Mouse (Mus musculus) midbrain, embryonic 15.5 days (tissue): ENCODE measurements around the gene Gm19426. TPM values are rescaled to one million over a fixed set of nuclear protein-coding genes. Genes with fewer than 3 reads are reported as not detected.
A peak's percentile ranks its signal among the peaks of the same experiment; 100 is the strongest.

Experiments
- ATAC-seq: fragments of 200-750 bp; cut with Nextera tagmentation; replicated peaks from 2 replicates; pipeline ENCODE4 v1.8.0; 2017; ENCODE audit warnings: moderate TSS enrichment
- H3K27ac ChIP-seq: fragments of 300-500 bp; sonication (generic); 2 replicates; pipeline ENCODE4 v1.5.1; 2015; ENCODE audit warnings: mild to moderate bottlenecking, inconsistent platforms
- H3K27me3 ChIP-seq: fragments of 300-500 bp; sonication (generic); replicated peaks from 2 replicates; pipeline ENCODE4 v1.6.1; 2015; ENCODE audit warnings: inconsistent platforms
- H3K36me3 ChIP-seq: fragments of 300-500 bp; sonication (generic); replicated peaks from 2 replicates; pipeline ENCODE4 v1.6.1; 2015; ENCODE audit warnings: inconsistent platforms
- H3K4me1 ChIP-seq: fragments of 300-500 bp; sonication (generic); 2 replicates; pipeline ENCODE4 v1.6.1; 2015; ENCODE audit warnings: inconsistent platforms
- H3K4me2 ChIP-seq: fragments of 300-500 bp; sonication (generic); 2 replicates; pipeline ENCODE4 v1.6.1; 2015; ENCODE audit warnings: inconsistent platforms, mild to moderate bottlenecking, moderate library complexity
- H3K4me3 ChIP-seq: fragments of 300-500 bp; sonication (generic); 2 replicates; pipeline ENCODE4 v1.5.1; 2015; ENCODE audit warnings: mild to moderate bottlenecking, inconsistent platforms
- H3K9ac ChIP-seq: fragments of 300-500 bp; sonication (generic); 2 replicates; pipeline ENCODE4 v1.6.1; 2015; ENCODE audit warnings: mild to moderate bottlenecking, inconsistent platforms
- H3K9me3 ChIP-seq: fragments of 300-500 bp; sonication (generic); 2 replicates; pipeline ENCODE4 v1.6.1; 2016; ENCODE audit warnings: inconsistent platforms
- WGBS: fragments of 180-500 bp; shearing (Covaris S2); methylation state at CpG from one replicate; pipeline ENCODE4 v1.1.7; 2015; ENCODE audit warnings: mixed read lengths; 5-methylcytosine and 5-hydroxymethylcytosine counted together
- polyA plus RNA-seq: library from polyadenylated mRNA; unstranded; fragments of >200 nt; fragmentation: Nextera tagmentation; extraction: Ambion mirVana; gene quantifications from 2 replicates; pipeline ENCODE4 v1.2.1, GENCODE M21; 2015

Gm19426 gene
- polyA plus RNA-seq, 1 experiment from 2014 or later, result 4.6 TPM

GRCm38 (mm10) chr2:84772454-84772853 is 29.0 kb upstream of the Gm19426 start:
- H3K9ac ChIP-seq, result no peak overlapping the region
- 85% methylated on average over 4 of the region's 4 CpGs for WGBS
- no peaks in the 10 kb centered on the region for H3K9me3 ChIP-seq
- no peak overlapping the region for H3K27ac ChIP-seq
- peaks cover 8% of the 10 kb centered on the region for H3K4me1 ChIP-seq
- H3K36me3 ChIP-seq, result no peaks in the 10 kb centered on the region
- H3K4me3 ChIP-seq, result no peak overlapping the region
- no peak overlapping the region for H3K4me2 ChIP-seq
- no peaks in the 10 kb centered on the region for H3K27me3 ChIP-seq
- ATAC-seq, result no peak

GRCm38 (mm10) chr2:84770501-84770900 is 27.0 kb upstream of the Gm19426 start:
- Histone ChIP-seq H3K4me2 (no peak overlapping the region), H3K4me3 (no peak overlapping the region), H3K9ac (no peak overlapping the region), H3K4me1 (peaks cover 8% of the 10 kb centered on the region), H3K36me3 (no peaks in the 10 kb centered on the region), H3K27ac (no peak overlapping the region), H3K9me3 (no peaks in the 10 kb centered on the region), H3K27me3 (no peaks in the 10 kb centered on the region)
- ATAC-seq, result no peak
- 83% methylated on average over 6 of the region's 6 CpGs for WGBS

- no peak for ATAC-seq
Measured at GRCm38 (mm10) chr2:84762818-84763217, 19.4 kb upstream of the Gm19426 start.

GRCm38 (mm10) chr2:84762295-84762694 is 18.8 kb upstream of the Gm19426 start:
- 40% methylated on average over 4 of the region's 4 CpGs for WGBS
- ATAC-seq, result no peak
- H3K36me3 ChIP-seq, result no peaks in the 10 kb centered on the region
- no peak overlapping the region for H3K9ac ChIP-seq
- H3K4me3 ChIP-seq, result no peak overlapping the region
- H3K4me2 ChIP-seq, result no peak overlapping the region
- H3K27me3 ChIP-seq, result no peaks in the 10 kb centered on the region
- H3K9me3 ChIP-seq, result no peaks in the 10 kb centered on the region
- no peaks in the 10 kb centered on the region for H3K4me1 ChIP-seq
- no peak overlapping the region for H3K27ac ChIP-seq

More at GRCm38 (mm10) chr2:84762818-84763217, 19.4 kb upstream of the Gm19426 start:
- H3K27me3 ChIP-seq, result no peaks in the 10 kb centered on the region
- no peaks in the 10 kb centered on the region for H3K9me3 ChIP-seq
- H3K9ac ChIP-seq, result no peak overlapping the region
- 65% methylated on average over 1 of the region's 1 CpGs for WGBS
- no peak overlapping the region for H3K4me2 ChIP-seq
- no peaks in the 10 kb centered on the region for H3K36me3 ChIP-seq
- no peak overlapping the region for H3K27ac ChIP-seq
- H3K4me3 ChIP-seq, result no peak overlapping the region
- H3K4me1 ChIP-seq, result no peaks in the 10 kb centered on the region

GRCm38 (mm10) chr2:84761840-84762239 is 18.4 kb upstream of the Gm19426 start:
- no peak overlapping the region for H3K4me3 ChIP-seq
- H3K9me3 ChIP-seq, result no peaks in the 10 kb centered on the region
- H3K27me3 ChIP-seq, result no peaks in the 10 kb centered on the region
- no peak overlapping the region for H3K4me2 ChIP-seq
- no peaks in the 10 kb centered on the region for H3K4me1 ChIP-seq
- 96% methylated on average over 1 of the region's 1 CpGs for WGBS
- ATAC-seq, result no peak
- no peak overlapping the region for H3K9ac ChIP-seq
- no peak overlapping the region for H3K27ac ChIP-seq
- H3K36me3 ChIP-seq, result no peaks in the 10 kb centered on the region

- H3K27me3 ChIP-seq, result no peaks in the 10 kb centered on the region
- no peak for ATAC-seq
- H3K36me3 ChIP-seq, result no peaks in the 10 kb centered on the region
- no peak overlapping the region for H3K9ac ChIP-seq
- no peaks in the 10 kb centered on the region for H3K9me3 ChIP-seq
- no peak overlapping the region for H3K4me2 ChIP-seq
- no peaks in the 10 kb centered on the region for H3K4me1 ChIP-seq
- 86% methylated on average over 3 of the region's 3 CpGs for WGBS
- H3K27ac ChIP-seq, result no peak overlapping the region
- no peak overlapping the region for H3K4me3 ChIP-seq
Measured at GRCm38 (mm10) chr2:84761309-84761708, 17.9 kb upstream of the Gm19426 start.

GRCm38 (mm10) chr2:84760777-84761176 is 17.3 kb upstream of the Gm19426 start:
- Histone ChIP-seq H3K27me3 (no peaks in the 10 kb centered on the region), H3K4me1 (no peaks in the 10 kb centered on the region), H3K27ac (no peak overlapping the region), H3K9ac (no peak overlapping the region), H3K9me3 (no peaks in the 10 kb centered on the region), H3K4me2 (no peak overlapping the region), H3K4me3 (no peak overlapping the region), H3K36me3 (no peaks in the 10 kb centered on the region)
- 73% methylated on average over 8 of the region's 8 CpGs for WGBS
- ATAC-seq, result no peak

- Histone ChIP-seq H3K36me3 (no peaks in the 10 kb centered on the region), H3K4me3 (no peak overlapping the region), H3K27ac (no peak overlapping the region), H3K4me2 (no peak overlapping the region), H3K27me3 (no peaks in the 10 kb centered on the region), H3K4me1 (no peaks in the 10 kb centered on the region), H3K9me3 (no peaks in the 10 kb centered on the region), H3K9ac (no peak overlapping the region)
- peak; percentile 66; the same call in 1 of the 2 replicates for ATAC-seq
- WGBS, result 1% methylated on average over 2 of the region's 2 CpGs
Measured at GRCm38 (mm10) chr2:84758542-84759127, 15.2 kb upstream of the Gm19426 start.

- Histone ChIP-seq H3K9ac (no peak overlapping the region), H3K9me3 (no peaks in the 10 kb centered on the region), H3K4me2 (no peak overlapping the region), H3K27ac (no peak overlapping the region), H3K27me3 (no peaks in the 10 kb centered on the region), H3K4me1 (no peaks in the 10 kb centered on the region), H3K36me3 (no peaks in the 10 kb centered on the region), H3K4me3 (no peak overlapping the region)
- no peak for ATAC-seq
- WGBS, result 57% methylated on average over 7 of the region's 7 CpGs
Measured at GRCm38 (mm10) chr2:84757026-84757682, 13.7 kb upstream of the Gm19426 start.

GRCm38 (mm10) chr2:84756245-84756644 is 12.8 kb upstream of the Gm19426 start:
- Histone ChIP-seq H3K9me3 (no peaks in the 10 kb centered on the region), H3K4me3 (no peak overlapping the region), H3K36me3 (no peaks in the 10 kb centered on the region), H3K27ac (no peak overlapping the region), H3K9ac (no peak overlapping the region), H3K4me1 (no peaks in the 10 kb centered on the region), H3K27me3 (no peaks in the 10 kb centered on the region), H3K4me2 (no peak overlapping the region)
- ATAC-seq, result no peak
- 88% methylated on average over 5 of the region's 5 CpGs for WGBS

- Histone ChIP-seq H3K27ac (no peak overlapping the region), H3K4me3 (no peak overlapping the region), H3K27me3 (no peaks in the 10 kb centered on the region), H3K4me2 (no peak overlapping the region), H3K36me3 (no peaks in the 10 kb centered on the region), H3K9ac (no peak overlapping the region), H3K4me1 (no peaks in the 10 kb centered on the region), H3K9me3 (no peaks in the 10 kb centered on the region)
- ATAC-seq, result no peak
- WGBS, result 76% methylated on average over 6 of the region's 6 CpGs
Measured at GRCm38 (mm10) chr2:84750115-84750514, 6.7 kb upstream of the Gm19426 start.

GRCm38 (mm10) chr2:84744126-84744525 is 671 bp upstream of the Gm19426 start:
- Histone ChIP-seq H3K4me2 (peak overlapping the region; percentile 94), H3K9me3 (no peaks in the 10 kb centered on the region), H3K27ac (peak overlapping the region; percentile 98), H3K27me3 (no peaks in the 10 kb centered on the region), H3K4me3 (peak overlapping the region; percentile 97), H3K4me1 (peaks cover 42% of the 10 kb centered on the region), H3K9ac (peak overlapping the region; percentile 96; the same call in 1 of the 2 replicates), H3K36me3 (no peaks in the 10 kb centered on the region)
- under 1% methylated on average over 10 of the region's 10 CpGs for WGBS
- peak; percentile 37 for ATAC-seq
